In the genomic region with DNA sequence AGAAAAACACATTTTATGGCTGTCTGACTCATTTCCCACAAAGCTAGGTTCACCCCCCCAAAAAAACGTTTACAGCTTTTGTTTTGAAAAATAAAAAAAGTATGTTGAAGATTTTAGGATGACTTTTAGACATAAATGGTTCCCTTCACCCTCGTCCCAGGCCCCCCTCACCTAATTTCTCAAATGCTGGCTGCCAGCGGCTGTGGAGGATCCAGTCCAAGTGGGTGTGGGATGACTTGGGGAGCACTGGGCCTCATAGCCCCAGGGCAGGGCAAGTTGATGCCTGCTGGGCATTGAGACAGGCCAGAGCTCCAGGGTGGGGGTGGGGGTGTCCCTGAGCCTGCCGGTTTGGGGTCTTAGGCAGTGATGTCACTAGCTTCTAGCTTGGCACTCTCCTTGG, we compare ENCODE assay signal across 19 mouse cellular contexts. TPM values are rescaled to one million over a fixed set of nuclear protein-coding genes. Genes with fewer than 3 reads are reported as not detected.
"Had no signal": no experiment of that assay in that cellular context is flagged by ENCODE, and none has a peak within 500 bp of the region (broad histone marks: within the 10 kb centered on the region; RNA-seq: fewer than 3 reads in every experiment).

No protein-coding gene starts in this region.

- H3K4me2 ChIP-seq: lung, embryonic 14.5 days; midbrain, embryonic 11.5 days; midbrain, embryonic 13.5 days; midbrain, embryonic 15.5 days; neural tube, embryonic 13.5 days; neural tube, embryonic 15.5 days had no signal

- H3K36me3 ChIP-seq: midbrain, embryonic 13.5 days; midbrain, embryonic 15.5 days; neural tube, embryonic 13.5 days; neural tube, embryonic 15.5 days had no signal

- DNase-seq: lung, adult 18-20 months; lung, embryonic 14.5 days; lung, postnatal 10 days; lung, postnatal 4 days; retina, postnatal 1 day; right cerebral cortex, adult 18-20 months; right cerebral cortex, postnatal 25 days; right cerebral cortex, postnatal 4 days; spleen, adult 18-20 months; thymus, adult 18-20 months; thymus, postnatal 14 days; thymus, postnatal 36 days had no signal

- H3K27me3 ChIP-seq: midbrain, embryonic 13.5 days; midbrain, embryonic 15.5 days; neural tube, embryonic 15.5 days had no signal

- H3K4me3 ChIP-seq: megakaryocyte, embryonic 14.5 days; midbrain, embryonic 13.5 days; midbrain, embryonic 15.5 days; neural tube, embryonic 13.5 days; neural tube, embryonic 15.5 days had no signal

RNA-seq across cellular contexts. Expression of gene Slc7a10, which starts 47.7 kb away (rescaled TPM):
- total RNA-seq: monocyte, adult 5-6 weeks had no signal
